Mouse (Mus musculus) ES-E14 (cell line): ENCODE data around the gene Olfr1016.

Source experiments
- CHD2 ChIP-seq: IDR thresholded peaks from 2 replicates; pipeline ENCODE4 v1.6.1; 2014; ENCODE audit warnings: mild to moderate bottlenecking, low read depth, low read length, inconsistent platforms
- HCFC1 ChIP-seq: IDR thresholded peaks from 2 replicates; pipeline ENCODE4 v1.6.1; 2012; ENCODE audit warnings: low read length, inconsistent platforms, borderline replicate concordance; ENCODE audit not compliant: insufficient read depth
- ZC3H11A ChIP-seq: IDR thresholded peaks from 2 replicates; pipeline ENCODE4 v1.6.1; 2012; ENCODE audit warnings: low read depth, mild to moderate bottlenecking, inconsistent platforms, low read length, borderline replicate concordance
- ZNF384 ChIP-seq: IDR thresholded peaks from 2 replicates; pipeline ENCODE4 v1.6.1; 2012; ENCODE audit warnings: low read depth, low read length, inconsistent platforms

DNA sequence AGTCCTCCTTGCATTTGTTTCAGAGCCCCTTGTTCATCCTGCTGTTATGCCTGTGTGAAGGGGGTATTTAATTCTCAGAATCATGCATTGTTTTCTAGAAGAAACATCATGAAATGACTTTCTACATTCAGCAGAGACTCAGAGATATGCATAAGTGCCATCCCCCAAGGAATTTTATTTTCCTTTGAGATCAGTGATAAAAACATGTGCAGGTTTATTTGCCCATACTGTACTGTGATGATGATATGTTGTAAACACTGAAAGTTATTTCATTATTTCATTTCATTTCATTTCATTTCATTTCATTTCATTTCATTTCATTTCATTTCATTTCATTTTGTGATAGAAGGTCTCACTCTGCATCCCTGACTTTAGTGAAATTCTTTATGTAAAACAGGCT lies 43.0 kb upstream of the Olfr1016 start, which contains the start of gene Olfr1019:
- TF ChIP-seq CHD2: no peak
- no peak for TF ChIP-seq HCFC1
- no peak for TF ChIP-seq ZC3H11A
- no peak for TF ChIP-seq ZNF384
